Mouse (Mus musculus) hindbrain, embryonic 15.5 days (tissue): Measurements from ENCODE around the gene Ehf. TPM values are rescaled to one million over a fixed set of nuclear protein-coding genes. Genes with fewer than 3 reads are reported as not detected.

Experiments
- ATAC-seq: fragments of 200-750 bp; cut with Nextera tagmentation; 2 replicates; pipeline ENCODE4 v1.8.0; 2017; ENCODE audit warnings: low read depth, moderate number of reproducible peaks, moderate TSS enrichment; ENCODE audit not compliant: low FRiP score
- H3K27ac ChIP-seq: fragments of 300-500 bp; sonication (generic); replicated peaks from 2 replicates; pipeline ENCODE4 v1.5.1; 2015; ENCODE audit warnings: mild to moderate bottlenecking, inconsistent platforms
- H3K27me3 ChIP-seq: fragments of 300-500 bp; sonication (generic); 2 replicates; pipeline ENCODE4 v1.6.1; 2015; ENCODE audit warnings: control low read depth, inconsistent platforms
- H3K36me3 ChIP-seq: fragments of 300-500 bp; sonication (generic); 2 replicates; pipeline ENCODE4 v1.6.1; 2015; ENCODE audit warnings: control low read depth, inconsistent platforms
- H3K4me1 ChIP-seq: fragments of 300-500 bp; sonication (generic); replicated peaks from 2 replicates; pipeline ENCODE4 v1.6.1; 2015; ENCODE audit warnings: control low read depth, inconsistent platforms
- H3K4me2 ChIP-seq: fragments of 300-500 bp; sonication (generic); 2 replicates; pipeline ENCODE4 v1.6.1; 2015; ENCODE audit warnings: moderate library complexity, mild to moderate bottlenecking, inconsistent platforms
- H3K4me3 ChIP-seq: fragments of 300-500 bp; sonication (generic); 2 replicates; pipeline ENCODE4 v1.5.1; 2015; ENCODE audit warnings: mild to moderate bottlenecking, inconsistent platforms
- H3K9ac ChIP-seq: fragments of 300-500 bp; sonication (generic); 2 replicates; pipeline ENCODE4 v1.6.1; 2015; ENCODE audit warnings: inconsistent platforms
- H3K9me3 ChIP-seq: fragments of 300-500 bp; sonication (generic); 2 replicates; pipeline ENCODE4 v1.6.1; 2016; ENCODE audit warnings: control low read depth, inconsistent platforms
- WGBS: fragments of 180-500 bp; shearing (Covaris S2); methylation state at CpG from one replicate; pipeline ENCODE4 v1.1.7; 2015; 5-methylcytosine and 5-hydroxymethylcytosine counted together
- polyA plus RNA-seq: library from polyadenylated mRNA; unstranded; fragments of >200 nt; fragmentation: Nextera tagmentation; extraction: Ambion mirVana; gene quantifications from 2 replicates; pipeline ENCODE4 v1.2.1, GENCODE M21; 2015

The Ehf gene
- polyA plus RNA-seq, 1 experiment from 2014 or later = 0.29 TPM

DNA sequence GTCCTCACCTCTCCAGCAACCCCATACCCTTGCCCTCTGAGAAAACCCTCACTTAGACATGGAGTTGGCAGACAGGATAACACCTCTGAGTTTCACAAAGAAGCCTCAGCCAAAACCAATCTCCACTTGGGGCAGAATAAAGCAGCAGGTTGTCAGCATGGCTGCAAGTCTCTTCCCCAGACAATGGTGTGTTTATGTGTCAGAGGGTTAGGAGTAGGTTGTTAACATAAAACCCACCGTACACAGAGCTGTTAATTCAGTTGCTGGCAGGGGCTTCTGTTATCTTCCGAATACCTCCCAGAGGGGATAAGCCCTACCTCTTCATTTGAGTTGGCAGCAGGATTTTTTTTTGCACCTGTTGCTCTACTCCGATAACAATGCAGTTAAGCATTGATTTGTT, 9.9 kb downstream of the Ehf start:
- Histone ChIP-seq H3K36me3 (no peaks in the 10 kb centered on the region), H3K4me1 (no peaks in the 10 kb centered on the region), H3K27ac (no peak overlapping the region), H3K27me3 (no peaks in the 10 kb centered on the region), H3K4me3 (no peak overlapping the region), H3K9me3 (no peaks in the 10 kb centered on the region), H3K4me2 (no peak overlapping the region), H3K9ac (no peak overlapping the region)
- 39% methylated on average over 3 of the region's 3 CpGs for WGBS
- no peak for ATAC-seq

GRCm38 (mm10) chr2:103290705-103291269, 12.3 kb downstream of the Ehf start:
- Histone ChIP-seq H3K4me2 (no peak overlapping the region), H3K27ac (no peak overlapping the region)
- no peak for ATAC-seq

DNA sequence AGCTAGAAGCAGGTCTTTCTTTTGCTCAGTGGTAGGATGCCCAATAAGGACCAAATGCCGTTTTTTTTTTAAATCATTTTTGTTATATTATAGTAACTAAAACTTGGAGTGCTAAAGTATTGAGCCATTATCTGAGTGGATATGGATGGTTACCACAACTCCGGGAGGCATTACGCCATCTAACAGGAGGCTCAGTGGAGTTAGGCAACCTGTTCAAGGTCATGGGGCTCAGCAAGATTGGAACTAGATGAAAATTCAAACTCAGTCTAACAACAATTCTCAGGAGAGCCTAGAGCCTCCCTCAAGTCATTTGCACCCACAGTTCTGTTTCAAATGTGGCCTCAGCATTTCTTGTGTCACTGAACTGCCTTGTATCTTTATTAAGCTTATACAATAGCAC, 12.9 kb downstream of the Ehf start:
- H3K27ac ChIP-seq = no peak overlapping the region
- H3K36me3 ChIP-seq = no peaks in the 10 kb centered on the region
- H3K27me3 ChIP-seq = no peaks in the 10 kb centered on the region
- H3K9ac ChIP-seq = no peak overlapping the region
- WGBS = 94% methylated on average over 3 of the region's 3 CpGs
- H3K4me2 ChIP-seq = no peak overlapping the region
- no peak for ATAC-seq
- no peaks in the 10 kb centered on the region for H3K4me1 ChIP-seq
- no peaks in the 10 kb centered on the region for H3K9me3 ChIP-seq
- H3K4me3 ChIP-seq = no peak overlapping the region

More at GRCm38 (mm10) chr2:103290705-103291269, 12.3 kb downstream of the Ehf start:
- 40% methylated on average over 2 of the region's 2 CpGs for WGBS
- H3K9ac ChIP-seq = no peak overlapping the region
- H3K27me3 ChIP-seq = no peaks in the 10 kb centered on the region
- no peaks in the 10 kb centered on the region for H3K36me3 ChIP-seq
- H3K4me3 ChIP-seq = no peak overlapping the region
- H3K9me3 ChIP-seq = no peaks in the 10 kb centered on the region
- no peaks in the 10 kb centered on the region for H3K4me1 ChIP-seq

DNA sequence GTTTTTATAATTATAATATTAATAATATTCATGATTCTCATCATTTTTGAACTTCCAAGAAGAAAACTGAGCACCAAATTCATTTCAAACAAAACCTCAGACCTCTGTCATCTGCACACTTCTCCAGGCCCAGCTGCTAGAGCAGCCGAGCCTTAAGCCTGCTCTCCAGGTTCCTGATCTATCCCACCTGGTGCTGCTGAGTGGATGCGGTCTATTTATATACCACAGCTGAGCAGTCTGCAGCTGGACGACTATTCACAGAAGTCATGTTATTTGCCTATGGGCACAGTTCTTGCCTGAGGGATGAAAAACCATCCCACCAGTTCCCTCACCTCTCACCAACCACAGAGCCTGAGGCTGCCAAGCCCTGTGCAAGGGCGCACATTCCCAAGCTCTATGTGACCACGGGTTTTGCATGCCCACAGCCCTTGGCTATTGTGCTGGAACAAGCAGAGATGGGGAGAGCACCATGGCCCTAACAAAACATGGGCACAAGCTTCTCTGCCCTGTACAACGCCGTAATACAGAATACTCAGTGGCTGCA, 13.6 kb downstream of the Ehf start:
- Histone ChIP-seq H3K4me1 (no peaks in the 10 kb centered on the region), H3K36me3 (no peaks in the 10 kb centered on the region), H3K9ac (no peak overlapping the region), H3K4me3 (no peak overlapping the region), H3K9me3 (no peaks in the 10 kb centered on the region), H3K27ac (no peak overlapping the region), H3K27me3 (no peaks in the 10 kb centered on the region), H3K4me2 (no peak overlapping the region)
- 79% methylated on average over 7 of the region's 7 CpGs for WGBS
- no peak for ATAC-seq

GRCm38 (mm10) chr2:103287716-103288115, 15.4 kb downstream of the Ehf start:
- no peak for ATAC-seq
- Histone ChIP-seq H3K27ac (no peak overlapping the region), H3K4me2 (no peak overlapping the region), H3K9ac (no peak overlapping the region), H3K36me3 (no peaks in the 10 kb centered on the region), H3K4me3 (no peak overlapping the region), H3K4me1 (no peaks in the 10 kb centered on the region), H3K9me3 (no peaks in the 10 kb centered on the region), H3K27me3 (no peaks in the 10 kb centered on the region)
- WGBS = 76% methylated on average over 5 of the region's 5 CpGs

DNA sequence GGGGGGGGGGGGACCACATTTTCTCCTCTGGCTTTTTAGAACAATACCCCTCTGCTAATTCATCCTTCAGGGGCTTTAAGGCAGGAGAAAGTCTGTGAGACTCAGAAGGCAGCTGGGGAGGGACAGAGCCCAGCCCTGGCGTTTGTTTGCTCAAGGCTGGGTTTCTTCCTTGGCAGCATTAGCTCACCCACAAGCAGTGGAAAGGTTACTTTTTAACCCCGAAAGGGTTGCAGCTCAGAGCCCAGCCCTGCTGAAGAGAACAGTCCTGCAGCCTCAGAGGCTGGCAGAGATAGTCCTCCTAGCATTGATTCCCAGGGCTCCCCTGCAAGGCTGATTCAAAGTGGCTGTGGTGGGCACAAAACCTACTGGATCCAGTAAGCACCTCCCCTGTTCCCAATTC, 17.5 kb downstream of the Ehf start:
- no peak for ATAC-seq

DNA sequence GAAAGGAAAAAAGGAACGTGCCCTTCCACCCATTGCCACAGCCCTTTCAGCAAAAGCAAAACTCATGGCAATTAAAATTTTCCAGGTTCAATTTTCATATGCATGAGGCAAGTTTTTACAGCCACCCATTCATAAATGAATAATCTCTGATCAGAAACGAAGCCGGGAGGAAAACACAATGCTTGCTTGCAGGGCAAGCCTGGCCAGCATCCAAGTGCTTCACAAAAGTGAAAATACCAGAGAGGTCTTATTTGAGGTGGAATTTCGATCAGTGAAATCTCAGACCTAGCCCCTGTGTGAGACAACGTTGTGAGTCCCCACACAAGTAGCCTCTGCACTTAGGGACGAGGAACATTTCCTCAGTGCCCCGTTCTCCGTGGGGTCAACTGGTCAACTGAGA, 19.3 kb downstream of the Ehf start:
- Histone ChIP-seq H3K4me2 (no peak overlapping the region), H3K36me3 (no peaks in the 10 kb centered on the region), H3K4me1 (no peaks in the 10 kb centered on the region), H3K9me3 (no peaks in the 10 kb centered on the region), H3K27ac (no peak overlapping the region), H3K4me3 (no peak overlapping the region), H3K27me3 (no peaks in the 10 kb centered on the region), H3K9ac (no peak overlapping the region)
- no peak for ATAC-seq
- 72% methylated on average over 8 of the region's 8 CpGs for WGBS

More for the DNA sequence above, 17.5 kb downstream of the Ehf start:
- Histone ChIP-seq H3K9ac (no peak overlapping the region), H3K4me3 (no peak overlapping the region), H3K27me3 (no peaks in the 10 kb centered on the region), H3K36me3 (no peaks in the 10 kb centered on the region), H3K9me3 (no peaks in the 10 kb centered on the region), H3K4me1 (no peaks in the 10 kb centered on the region), H3K4me2 (no peak overlapping the region), H3K27ac (no peak overlapping the region)
- WGBS = 42% methylated on average over 2 of the region's 2 CpGs

DNA sequence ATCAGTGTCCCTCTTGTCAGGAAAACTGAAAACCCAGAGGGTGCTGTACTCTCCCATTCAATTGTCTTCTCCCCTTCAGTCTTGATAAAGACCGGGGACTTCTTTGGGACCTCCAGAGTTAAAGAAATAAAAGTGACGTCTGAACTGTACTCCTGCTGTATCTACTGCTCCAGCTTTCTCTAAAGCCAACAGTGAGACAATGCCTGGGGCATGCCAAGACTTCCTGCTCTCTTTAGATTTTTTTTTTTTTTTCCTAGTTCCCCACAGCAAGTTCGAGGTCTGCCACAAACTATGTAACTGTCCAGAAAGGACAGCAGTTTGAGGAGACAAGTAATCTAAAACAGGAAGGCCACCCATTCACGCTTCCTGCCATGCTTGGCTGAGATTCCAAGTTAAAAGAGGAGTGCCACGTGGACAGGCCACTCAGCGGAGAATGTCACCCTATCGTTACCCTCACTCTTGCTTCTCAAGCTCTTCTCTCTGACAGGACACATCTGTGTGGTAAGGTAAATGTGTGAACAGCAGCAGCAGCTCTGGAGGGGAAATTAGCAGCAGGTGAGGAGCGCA, 20.8 kb downstream of the Ehf start:
- 73% methylated on average over 8 of the region's 8 CpGs for WGBS
- no peak for ATAC-seq

GRCm38 (mm10) chr2:103279927-103280326, 23.2 kb downstream of the Ehf start:
- no peak for ATAC-seq
- H3K36me3 ChIP-seq = no peaks in the 10 kb centered on the region
- no peaks in the 10 kb centered on the region for H3K27me3 ChIP-seq
- WGBS = 94% methylated on average over 1 of the region's 1 CpGs
- no peak overlapping the region for H3K27ac ChIP-seq
- no peaks in the 10 kb centered on the region for H3K9me3 ChIP-seq
- H3K9ac ChIP-seq = no peak overlapping the region
- H3K4me3 ChIP-seq = no peak overlapping the region
- no peaks in the 10 kb centered on the region for H3K4me1 ChIP-seq
- no peak overlapping the region for H3K4me2 ChIP-seq

More for the DNA sequence above, 20.8 kb downstream of the Ehf start:
- H3K27ac ChIP-seq = no peak overlapping the region
- no peaks in the 10 kb centered on the region for H3K27me3 ChIP-seq
- no peak overlapping the region for H3K4me3 ChIP-seq
- no peaks in the 10 kb centered on the region for H3K36me3 ChIP-seq
- H3K9me3 ChIP-seq = no peaks in the 10 kb centered on the region
- no peak overlapping the region for H3K4me2 ChIP-seq
- H3K4me1 ChIP-seq = no peaks in the 10 kb centered on the region
- H3K9ac ChIP-seq = no peak overlapping the region

- Histone ChIP-seq H3K9me3 (no peaks in the 10 kb centered on the region), H3K4me3 (no peak overlapping the region), H3K27ac (no peak overlapping the region), H3K27me3 (no peaks in the 10 kb centered on the region), H3K4me1 (no peaks in the 10 kb centered on the region), H3K4me2 (no peak overlapping the region), H3K36me3 (no peaks in the 10 kb centered on the region), H3K9ac (no peak overlapping the region)
- 78% methylated on average over 1 of the region's 1 CpGs for WGBS
- ATAC-seq = no peak
Measured at GRCm38 (mm10) chr2:103278476-103278875, 24.6 kb downstream of the Ehf start.

DNA sequence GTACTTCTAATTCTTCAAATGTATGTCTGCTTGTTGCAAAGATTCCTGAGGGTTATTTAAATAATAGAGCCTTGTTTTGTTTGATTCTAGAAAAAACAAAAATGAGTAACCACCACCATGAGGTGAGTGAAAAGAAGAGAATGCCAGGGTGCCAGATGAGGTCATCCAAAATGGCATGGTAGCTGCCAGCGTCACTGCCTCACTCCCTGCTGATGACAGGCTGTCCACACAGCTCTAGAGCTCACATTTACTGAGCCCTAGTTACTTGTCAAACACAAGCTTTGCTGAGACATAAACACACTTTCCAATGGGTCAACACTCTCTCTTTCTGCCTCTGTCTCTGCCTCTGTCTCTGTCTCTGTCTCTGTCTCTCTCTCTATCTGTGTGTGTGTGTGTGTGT, 25.3 kb downstream of the Ehf start:
- WGBS = 48% methylated on average over 1 of the region's 1 CpGs
- no peak overlapping the region for H3K4me3 ChIP-seq
- H3K27ac ChIP-seq = no peak overlapping the region
- no peak for ATAC-seq
- no peaks in the 10 kb centered on the region for H3K27me3 ChIP-seq
- no peak overlapping the region for H3K9ac ChIP-seq
- no peak overlapping the region for H3K4me2 ChIP-seq
- H3K4me1 ChIP-seq = no peaks in the 10 kb centered on the region
- H3K9me3 ChIP-seq = no peaks in the 10 kb centered on the region
- H3K36me3 ChIP-seq = no peaks in the 10 kb centered on the region

DNA sequence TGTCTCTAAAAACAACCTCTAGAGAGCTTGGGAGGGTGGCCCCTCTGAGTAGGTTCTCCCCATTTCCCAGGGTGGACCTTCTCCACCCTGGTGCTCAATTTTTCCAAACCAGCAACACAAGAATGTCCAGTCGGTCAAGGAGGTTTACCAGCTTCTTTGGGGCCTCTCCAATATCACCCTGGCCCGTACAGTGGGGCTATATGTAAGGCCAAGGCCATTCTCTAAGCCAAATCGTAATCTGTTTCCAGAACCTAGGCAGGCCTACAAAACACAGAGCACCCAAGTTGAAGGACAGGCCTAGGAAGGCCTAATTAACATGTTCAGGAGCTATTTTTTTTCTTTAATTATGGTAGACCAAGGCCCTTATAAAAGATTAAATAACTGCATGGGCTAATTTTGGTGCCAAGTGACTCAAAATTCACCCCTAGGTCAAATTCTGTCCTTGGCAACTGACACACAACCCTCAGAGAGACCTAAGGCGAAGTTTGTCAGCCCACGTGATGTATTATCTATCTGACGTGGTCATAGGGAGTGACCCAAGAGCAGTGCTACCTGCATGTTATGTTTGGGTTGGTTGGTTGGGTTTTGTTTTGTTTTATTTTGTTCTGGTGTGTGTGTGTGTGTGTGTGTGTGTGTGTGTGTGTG, 27.6 kb downstream of the Ehf start:
- H3K4me3 ChIP-seq = no peak overlapping the region
- no peak overlapping the region for H3K27ac ChIP-seq
- H3K4me2 ChIP-seq = no peak overlapping the region
- ATAC-seq = no peak
- H3K27me3 ChIP-seq = no peaks in the 10 kb centered on the region
- no peaks in the 10 kb centered on the region for H3K36me3 ChIP-seq
- no peaks in the 10 kb centered on the region for H3K4me1 ChIP-seq
- H3K9ac ChIP-seq = no peak overlapping the region
- 91% methylated on average over 6 of the region's 6 CpGs for WGBS
- no peaks in the 10 kb centered on the region for H3K9me3 ChIP-seq
